Mouse (Mus musculus): ENCODE results near the gene Gm3383.
"Not testable (repeated sequence)": the region's sequence is repeated elsewhere in the genome, so short reads cannot be mapped to it uniquely, and the experiment has no call there.

Gene Gm3383

DNA sequence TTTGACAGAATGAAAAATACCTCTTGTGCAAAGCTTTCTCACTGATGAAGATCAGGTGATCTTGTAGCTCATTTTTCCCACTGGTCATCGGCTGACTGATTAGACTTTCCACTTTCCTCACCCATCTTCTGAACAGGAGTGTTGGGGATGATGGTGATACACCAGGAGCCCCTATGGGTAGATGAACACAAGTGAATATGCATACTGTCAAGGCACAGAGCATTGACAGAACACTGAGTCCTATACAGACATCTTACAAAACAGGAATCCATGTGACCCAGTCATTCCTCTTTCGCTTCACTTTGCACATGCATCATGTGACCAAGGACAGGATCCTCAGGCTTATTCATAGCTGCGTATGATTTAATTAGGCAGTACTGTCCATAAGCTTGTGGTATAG is at the start of gene Gm3383:
TSS of gene Gm3383 (minus strand) at position 101 of the 400 bp plus-strand sequence.
- in situ Hi-C loops (cut with MboI; ENCODE audit: unreplicated experiment in 2 of 2): not testable (repeated sequence)

DNA sequence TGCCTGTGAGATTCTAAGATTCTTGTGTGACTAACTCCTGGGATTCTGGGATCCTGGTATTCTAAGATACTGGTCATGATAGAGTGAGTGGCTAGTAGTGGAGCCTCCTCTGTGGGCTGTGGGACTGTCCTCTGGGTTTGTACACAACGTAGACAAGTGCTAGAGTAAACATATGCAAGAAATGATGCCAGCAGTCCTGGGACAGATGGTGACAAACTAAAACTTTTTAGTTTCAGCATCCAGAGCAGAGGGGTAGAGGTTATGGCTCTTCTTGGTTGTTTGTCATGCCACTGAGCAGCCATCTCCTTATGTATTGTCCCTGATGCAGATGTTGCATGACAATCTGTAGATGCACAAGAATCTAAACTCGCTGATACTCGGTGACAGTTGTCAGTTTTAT is 48.1 kb upstream of the Gm3383 start:
- in situ Hi-C loops (cut with MboI; ENCODE audit: unreplicated experiment in 2 of 2): not testable (repeated sequence)

DNA sequence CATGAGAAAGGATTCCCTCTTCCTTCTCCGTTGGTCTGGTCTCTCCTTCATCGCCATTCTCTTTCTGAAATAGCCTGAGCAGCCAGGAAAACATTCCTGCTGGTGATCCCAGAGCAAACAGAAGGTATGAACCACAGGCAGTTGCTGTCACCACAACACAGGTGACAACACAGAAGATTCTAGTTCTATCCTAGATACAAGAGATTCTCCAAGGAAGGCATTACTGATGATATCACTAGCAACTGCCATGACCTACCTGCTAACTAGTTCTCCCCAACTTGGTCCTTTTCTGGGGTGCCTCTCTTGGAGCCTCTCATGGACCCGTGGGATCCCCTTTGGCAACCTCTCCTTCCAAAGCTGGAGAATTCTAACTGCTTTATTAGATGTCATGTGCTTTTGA is 22.4 kb upstream of the Gm3383 start, which contains the start of gene Gm3424:
TSS of gene Gm3424 (minus strand) at position 101 of the 400 bp plus-strand sequence.
- in situ Hi-C loops (cut with MboI; ENCODE audit: unreplicated experiment in 2 of 2): not testable (repeated sequence)

DNA sequence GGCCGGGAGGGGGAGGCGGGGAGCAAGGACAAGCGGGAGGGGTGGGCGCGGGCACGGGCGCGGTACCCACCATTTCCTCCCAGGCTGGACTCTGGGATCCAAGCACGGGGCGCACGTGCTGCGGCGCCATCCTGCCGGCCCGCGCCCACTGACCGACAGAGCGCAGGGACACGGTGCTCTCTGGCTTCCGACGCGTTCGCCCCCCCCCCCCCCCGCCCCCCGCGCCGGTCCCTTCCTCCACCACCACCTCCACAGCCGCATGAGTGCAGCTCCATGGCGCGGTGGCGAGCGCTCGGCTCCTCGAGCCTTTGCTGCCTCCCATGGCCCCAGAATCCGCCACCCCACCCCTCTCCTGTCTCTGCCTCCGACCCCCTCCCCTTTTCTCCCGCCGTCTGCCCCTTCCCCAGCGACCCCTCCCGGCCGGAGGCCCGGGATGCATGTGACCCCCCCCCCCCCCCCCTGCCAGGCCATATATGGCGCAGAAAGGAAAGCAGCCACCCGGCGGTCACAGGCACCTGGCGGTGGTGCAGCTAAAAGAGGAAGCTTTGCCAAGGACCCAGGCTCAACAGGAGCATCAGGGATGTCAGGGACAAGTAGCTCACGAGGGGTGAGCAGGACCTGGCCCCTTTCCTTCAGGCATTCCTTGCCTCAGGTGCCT is 5.0 kb upstream of the Gm3383 start:
- in situ Hi-C loops (cut with MboI; ENCODE audit: unreplicated experiment in 2 of 2): not testable (repeated sequence)

GRCm38 (mm10) chr14:5741477-5741876 is 66.3 kb downstream of the Gm3383 start, which contains the start of gene Gm3373:
Gm3373 (minus strand) TSS chr14:5741577.
- in situ Hi-C loops (cut with MboI; ENCODE audit: unreplicated experiment in 2 of 2): not testable (repeated sequence)

DNA sequence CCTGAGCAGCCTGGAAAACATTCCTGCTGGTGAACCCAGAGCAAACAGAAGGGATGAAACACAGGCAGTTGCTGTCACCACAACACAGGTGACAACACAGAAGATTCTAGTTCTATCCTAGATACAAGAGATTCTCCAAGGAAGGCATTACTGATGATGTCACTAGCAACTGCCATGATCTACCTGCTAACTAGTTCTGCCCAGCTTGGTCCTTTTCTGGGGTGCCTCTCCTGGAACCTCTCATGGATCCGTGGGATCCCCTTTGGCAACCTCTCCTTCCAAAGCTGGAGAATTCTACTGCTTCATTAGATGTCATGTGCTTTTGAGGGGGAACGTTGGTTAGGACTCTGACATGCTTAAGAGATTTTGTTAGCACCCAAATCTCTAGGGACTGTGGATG is 120.4 kb downstream of the Gm3383 start, which contains the start of gene Gm9603:
TSS of gene Gm9603 (minus strand) at position 101 of the 400 bp plus-strand sequence.
- in situ Hi-C loops (cut with MboI; ENCODE audit: unreplicated experiment in 2 of 2): not testable (repeated sequence)

- in situ Hi-C loops (cut with MboI; ENCODE audit: unreplicated experiment in 2 of 2): not testable (repeated sequence)
These were observed 174.9 kb downstream of the Gm3383 start, which contains the start of gene Gm8265 for GRCm38 (mm10) chr14:5632928-5633327. Gm8265 (minus strand) TSS chr14:5633028.

Measured in v-Abl transformed pro-B cells (cell line).